Mouse (Mus musculus) intestine, embryonic 16.5 days (tissue): ENCODE results near the gene Nhs. TPM values are rescaled to one million over a fixed set of nuclear protein-coding genes. Genes with fewer than 3 reads are reported as not detected.

Experiments used
- ATAC-seq: fragments of 200-750 bp; cut with Nextera tagmentation; 2 replicates; pipeline ENCODE4 v1.8.0; 2017; ENCODE audit warnings: moderate TSS enrichment, moderate library complexity
- H3K27ac ChIP-seq: fragments of 300-500 bp; sonication (generic); 2 replicates; pipeline ENCODE4 v1.5.1; 2014; ENCODE audit warnings: mild to moderate bottlenecking, low read length
- H3K27me3 ChIP-seq: fragments of 300-500 bp; sonication (generic); replicated peaks from 2 replicates; pipeline ENCODE4 v1.6.1; 2014; ENCODE audit warnings: low read length, control low read depth, mixed read lengths; ENCODE audit not compliant: control insufficient read depth, insufficient read depth
- H3K36me3 ChIP-seq: fragments of 300-500 bp; sonication (generic); 2 replicates; pipeline ENCODE4 v1.6.1; 2014; ENCODE audit warnings: low read length, control low read depth; ENCODE audit not compliant: control insufficient read depth, insufficient read depth
- H3K4me1 ChIP-seq: fragments of 300-500 bp; sonication (generic); 2 replicates; pipeline ENCODE4 v1.6.1; 2014; ENCODE audit warnings: low read length, control low read depth, mixed read lengths; ENCODE audit not compliant: control insufficient read depth, insufficient read depth
- H3K4me2 ChIP-seq: fragments of 300-500 bp; sonication (generic); 2 replicates; pipeline ENCODE4 v1.6.1; 2014; ENCODE audit warnings: low read depth, low read length, control low read depth
- H3K4me3 ChIP-seq: fragments of 300-500 bp; sonication (generic); 2 replicates; pipeline ENCODE4 v1.5.1; 2014; ENCODE audit warnings: mild to moderate bottlenecking, low read length
- H3K9ac ChIP-seq: fragments of 300-500 bp; sonication (generic); 2 replicates; pipeline ENCODE4 v1.6.1; 2014; ENCODE audit warnings: low read depth, low read length
- H3K9me3 ChIP-seq: fragments of 300-500 bp; sonication (generic); 2 replicates; pipeline ENCODE4 v1.6.1; 2016; ENCODE audit warnings: low read length, control low read depth; ENCODE audit not compliant: control insufficient read depth
- WGBS: fragments of 180-500 bp; shearing (Covaris S2); extraction: QIAGEN DNeasy Blood & Tissue Kit; methylation state at CpG from one replicate; pipeline ENCODE4 v1.1.7; 2014; 5-methylcytosine and 5-hydroxymethylcytosine counted together
- polyA plus RNA-seq: library from polyadenylated mRNA; unstranded; fragments of >200 nt; fragmentation: Nextera tagmentation; extraction: Ambion mirVana; gene quantifications from 2 replicates; pipeline ENCODE4 v1.2.1, GENCODE M21; 2015

Gene Nhs
- polyA plus RNA-seq, 1 experiment from 2014 or later: 0.89 TPM

- 88% methylated on average over 1 of the region's 1 CpGs for WGBS
- ATAC-seq: no peak
- peaks cover 15% of the 10 kb centered on the region; the same call in 1 of the 2 replicates for H3K27me3 ChIP-seq
- H3K9me3 ChIP-seq: no peaks in the 10 kb centered on the region
- H3K36me3 ChIP-seq: no peaks in the 10 kb centered on the region
- no peaks in the 10 kb centered on the region for H3K4me1 ChIP-seq
- no peak overlapping the region for H3K27ac ChIP-seq
- no peak overlapping the region for H3K4me3 ChIP-seq
- H3K4me2 ChIP-seq: no peak overlapping the region
- H3K9ac ChIP-seq: no peak overlapping the region
Measured at GRCm38 (mm10) chrX:161990171-161990570, 169.4 kb downstream of the Nhs start.

- no peak overlapping the region for H3K9ac ChIP-seq
- no peaks in the 10 kb centered on the region for H3K9me3 ChIP-seq
- H3K27ac ChIP-seq: no peak overlapping the region
- no peak for ATAC-seq
- H3K36me3 ChIP-seq: no peaks in the 10 kb centered on the region
- H3K27me3 ChIP-seq: peaks cover 9% of the 10 kb centered on the region; the same call in 1 of the 2 replicates
- no peak overlapping the region for H3K4me2 ChIP-seq
- 64% methylated on average over 6 of the region's 6 CpGs for WGBS
- H3K4me3 ChIP-seq: no peak overlapping the region
- no peaks in the 10 kb centered on the region for H3K4me1 ChIP-seq
Measured at GRCm38 (mm10) chrX:161984961-161985360, 174.6 kb downstream of the Nhs start.

GRCm38 (mm10) chrX:161981399-161981798 is 178.1 kb downstream of the Nhs start:
- Histone ChIP-seq H3K36me3 (no peaks in the 10 kb centered on the region), H3K4me3 (no peak overlapping the region), H3K27ac (no peak overlapping the region), H3K4me1 (no peaks in the 10 kb centered on the region), H3K27me3 (peaks cover 16% of the 10 kb centered on the region), H3K9ac (no peak overlapping the region), H3K4me2 (no peak overlapping the region), H3K9me3 (no peaks in the 10 kb centered on the region)
- 54% methylated on average over 6 of the region's 6 CpGs for WGBS
- no peak for ATAC-seq

GRCm38 (mm10) chrX:161979946-161980345 is 179.6 kb downstream of the Nhs start:
- Histone ChIP-seq H3K27me3 (peaks cover 11% of the 10 kb centered on the region; the same call in 1 of the 2 replicates), H3K27ac (no peak overlapping the region), H3K9ac (no peak overlapping the region), H3K4me3 (no peak overlapping the region), H3K9me3 (no peaks in the 10 kb centered on the region), H3K4me2 (no peak overlapping the region), H3K36me3 (no peaks in the 10 kb centered on the region), H3K4me1 (no peaks in the 10 kb centered on the region)
- no peak for ATAC-seq

- peaks cover 11% of the 10 kb centered on the region; the same call in 1 of the 2 replicates for H3K27me3 ChIP-seq
- 56% methylated on average over 4 of the region's 4 CpGs for WGBS
- no peaks in the 10 kb centered on the region for H3K4me1 ChIP-seq
- H3K36me3 ChIP-seq: no peaks in the 10 kb centered on the region
- no peak for ATAC-seq
- H3K9me3 ChIP-seq: no peaks in the 10 kb centered on the region
- no peak overlapping the region for H3K9ac ChIP-seq
- H3K4me3 ChIP-seq: no peak overlapping the region
- H3K4me2 ChIP-seq: no peak overlapping the region
- no peak overlapping the region for H3K27ac ChIP-seq
Measured at GRCm38 (mm10) chrX:161977236-161977841, 182.2 kb downstream of the Nhs start.

GRCm38 (mm10) chrX:161976376-161976775 is 183.2 kb downstream of the Nhs start:
- Histone ChIP-seq H3K4me3 (no peak overlapping the region), H3K27ac (no peak overlapping the region), H3K27me3 (peaks cover 11% of the 10 kb centered on the region; the same call in 1 of the 2 replicates), H3K4me1 (no peaks in the 10 kb centered on the region), H3K9me3 (no peaks in the 10 kb centered on the region), H3K4me2 (no peak overlapping the region), H3K9ac (no peak overlapping the region), H3K36me3 (no peaks in the 10 kb centered on the region)
- no peak for ATAC-seq
- 80% methylated on average over 2 of the region's 2 CpGs for WGBS

- H3K27me3 ChIP-seq: peaks cover 10% of the 10 kb centered on the region; the same call in 1 of the 2 replicates
- H3K4me3 ChIP-seq: no peak overlapping the region
- H3K27ac ChIP-seq: no peak overlapping the region
- H3K36me3 ChIP-seq: no peaks in the 10 kb centered on the region
- H3K9ac ChIP-seq: no peak overlapping the region
- no peaks in the 10 kb centered on the region for H3K4me1 ChIP-seq
- no peak overlapping the region for H3K4me2 ChIP-seq
- H3K9me3 ChIP-seq: no peaks in the 10 kb centered on the region
- WGBS: 39% methylated on average over 3 of the region's 3 CpGs
- no peak for ATAC-seq
Measured at GRCm38 (mm10) chrX:161973572-161973971, 186.0 kb downstream of the Nhs start.

GRCm38 (mm10) chrX:161972723-161973122 is 186.8 kb downstream of the Nhs start:
- Histone ChIP-seq H3K4me3 (no peak overlapping the region), H3K9me3 (no peaks in the 10 kb centered on the region), H3K27ac (no peak overlapping the region), H3K4me2 (no peak overlapping the region), H3K27me3 (peaks cover 8% of the 10 kb centered on the region; the same call in 1 of the 2 replicates), H3K9ac (no peak overlapping the region), H3K36me3 (no peaks in the 10 kb centered on the region), H3K4me1 (no peaks in the 10 kb centered on the region)
- ATAC-seq: no peak

- H3K9me3 ChIP-seq: no peaks in the 10 kb centered on the region
- 0 out of 2 replicates have a peak, but pooled peaks cover under 1% of the 10 kb centered on the region for H3K27me3 ChIP-seq
- no peak overlapping the region for H3K4me3 ChIP-seq
- H3K27ac ChIP-seq: no peak overlapping the region
- H3K36me3 ChIP-seq: no peaks in the 10 kb centered on the region
- no peaks in the 10 kb centered on the region for H3K4me1 ChIP-seq
- 76% methylated on average over 3 of the region's 3 CpGs for WGBS
- ATAC-seq: no peak
- H3K9ac ChIP-seq: no peak overlapping the region
- H3K4me2 ChIP-seq: no peak overlapping the region
Measured at GRCm38 (mm10) chrX:161971961-161972502, 187.5 kb downstream of the Nhs start.

- Histone ChIP-seq H3K9me3 (no peaks in the 10 kb centered on the region), H3K9ac (no peak overlapping the region), H3K4me3 (no peak overlapping the region), H3K4me2 (no peak overlapping the region), H3K27ac (no peak overlapping the region), H3K27me3 (no peaks in the 10 kb centered on the region), H3K36me3 (no peaks in the 10 kb centered on the region), H3K4me1 (no peaks in the 10 kb centered on the region)
- WGBS: 93% methylated on average over 1 of the region's 1 CpGs
- ATAC-seq: no peak
Measured at GRCm38 (mm10) chrX:161971131-161971530, 188.4 kb downstream of the Nhs start.
